ENCODE assay signal across 15 mouse cellular contexts in genomic region chr14:45167366-45167765, GRCm38 (mm10). TPM values are rescaled to one million over a fixed set of nuclear protein-coding genes. Genes with fewer than 3 reads are reported as not detected.
DNase-seq lines count a peak whose midpoint lies in the region; ATAC-seq and TF ChIP-seq lines count a peak whose summit lies in the region.
"Had no signal": no experiment of that assay in that cellular context is flagged by ENCODE, and none has a peak within 500 bp of the region (broad histone marks: within the 10 kb centered on the region; RNA-seq: fewer than 3 reads in every experiment).

No protein-coding gene starts in this region.

- H3K4me3 ChIP-seq in gastrocnemius, adult 2 months = no peak overlapping the region
- no peak overlapping the region for H3K4me3 ChIP-seq in midbrain, embryonic 14.5 days (replicated peaks; ENCODE audit: low read depth, low read length)
- H3K4me3 ChIP-seq in midbrain, embryonic 15.5 days = no peak overlapping the region
- H3K4me3 ChIP-seq in small intestine, adult 2 months (ENCODE audit: low read depth, low read length) = no peak overlapping the region
- H3K4me3 ChIP-seq: liver, embryonic 13.5 days; midbrain, embryonic 12.5 days had no signal

- intact Hi-C loops in gastrocnemius, adult 2 months (cut with DNase I) = no loop called here

- TF ChIP-seq CTCF in gastrocnemius, adult 2 months (IDR thresholded peaks at IDR 0.05) = peak; percentile 39
- TF ChIP-seq CTCF in small intestine, adult 2 months (IDR thresholded peaks at IDR 0.05; ENCODE audit: extremely low read depth, insufficient read length, insufficient replicate concordance, low read depth, low read length) = peak; percentile 37; the same call in 1 of the 2 replicates

- WGBS in midbrain, embryonic 14.5 days = 85% methylated on average over 8 of the region's 8 CpGs
- WGBS in midbrain, embryonic 15.5 days = 88% methylated on average over 8 of the region's 8 CpGs
- 83% methylated on average over 8 of the region's 8 CpGs for WGBS in small intestine, adult 2 months

- no peak overlapping the region for H3K27ac ChIP-seq in gastrocnemius, adult 2 months
- H3K27ac ChIP-seq in midbrain, embryonic 14.5 days (replicated peaks; ENCODE audit: low read depth, low read length) = no peak overlapping the region
- H3K27ac ChIP-seq in midbrain, embryonic 15.5 days = no peak overlapping the region
- H3K27ac ChIP-seq in small intestine, adult 2 months (ENCODE audit: insufficient read depth, low read depth, low read length) = no peak overlapping the region
- H3K27ac ChIP-seq: liver, embryonic 13.5 days; midbrain, embryonic 12.5 days had no signal

- H3K9me3 ChIP-seq in midbrain, embryonic 14.5 days (ENCODE audit: control insufficient read depth, low read length) = no peaks in the 10 kb centered on the region
- H3K9me3 ChIP-seq in midbrain, embryonic 15.5 days = no peaks in the 10 kb centered on the region
- H3K9me3 ChIP-seq: liver, embryonic 13.5 days; midbrain, embryonic 12.5 days had no signal

- no peak overlapping the region for H3K4me2 ChIP-seq in midbrain, embryonic 14.5 days (ENCODE audit: low read length)
- no peak overlapping the region for H3K4me2 ChIP-seq in midbrain, embryonic 15.5 days
- H3K4me2 ChIP-seq: liver, embryonic 13.5 days; midbrain, embryonic 12.5 days had no signal

- no peak for ATAC-seq in midbrain, embryonic 14.5 days (ENCODE audit: low FRiP score, low TSS enrichment)
- no peak for ATAC-seq in midbrain, embryonic 15.5 days (replicated peaks)

- H3K4me1 ChIP-seq in midbrain, embryonic 14.5 days (ENCODE audit: control insufficient read depth, insufficient read depth, low read length) = no peaks in the 10 kb centered on the region
- H3K4me1 ChIP-seq in midbrain, embryonic 15.5 days = no peaks in the 10 kb centered on the region
- H3K4me1 ChIP-seq in small intestine, adult 2 months (ENCODE audit: control insufficient read depth, insufficient read depth, insufficient read length, low read length) = no peaks in the 10 kb centered on the region
- H3K4me1 ChIP-seq: liver, embryonic 13.5 days; midbrain, embryonic 12.5 days had no signal

- no peaks in the 10 kb centered on the region for H3K27me3 ChIP-seq in midbrain, embryonic 14.5 days (ENCODE audit: control insufficient read depth, insufficient read depth, low read length)
- H3K27me3 ChIP-seq in midbrain, embryonic 15.5 days (replicated peaks) = no peaks in the 10 kb centered on the region
- H3K27me3 ChIP-seq in small intestine, adult 2 months (ENCODE audit: control insufficient read depth, insufficient read depth, low read length) = no peaks in the 10 kb centered on the region
- H3K27me3 ChIP-seq: liver, embryonic 13.5 days; midbrain, embryonic 12.5 days had no signal

- TF ChIP-seq POLR2A in small intestine, adult 2 months (IDR thresholded peaks at IDR 0.05; ENCODE audit: low read depth, low read length) = no peak

- H3K9ac ChIP-seq in midbrain, embryonic 14.5 days (replicated peaks; ENCODE audit: low read length) = no peak overlapping the region
- H3K9ac ChIP-seq in midbrain, embryonic 15.5 days = no peak overlapping the region
- H3K9ac ChIP-seq: liver, embryonic 13.5 days; midbrain, embryonic 12.5 days had no signal

- DNase-seq in gastrocnemius, adult 2 months = no peak
- DNase-seq in gastrocnemius, postnatal 10 days = no peak
- peak; percentile 21 for DNase-seq in midbrain, embryonic 14.5 days
- peak; percentile 21 for DNase-seq in R1 (ENCODE audit: low read depth, low spot score)
- no peak for DNase-seq in T-cell, adult 2 months (ENCODE audit: low spot score)
- no peak for DNase-seq in layer of hippocampus, postnatal 36 days
- DNase-seq: adrenal gland, postnatal 25 days; cerebellum, postnatal 14 days; gastrocnemius, postnatal 14 days; heart, postnatal 10 days; kidney, adult 11 months; liver, embryonic 13.5 days had no signal

- H3K36me3 ChIP-seq in midbrain, embryonic 14.5 days (ENCODE audit: control insufficient read depth, insufficient read depth, low read length) = 0 out of 2 replicates have a peak, but pooled peaks cover 8% of the 10 kb centered on the region
- H3K36me3 ChIP-seq in midbrain, embryonic 15.5 days (replicated peaks) = peaks cover 9% of the 10 kb centered on the region; the same call in 1 of the 2 replicates
- H3K36me3 ChIP-seq in small intestine, adult 2 months (ENCODE audit: control insufficient read depth, insufficient read depth, low read length) = no peaks in the 10 kb centered on the region; the same call in 1 of the 2 replicates
- H3K36me3 ChIP-seq: liver, embryonic 13.5 days had no signal

RNA-seq across cellular contexts. Expression of gene Gpr137c, which starts 52.2 kb away (rescaled TPM):
- 1 to 10 TPM; 2.5 to 3.1 TPM for total RNA-seq in gastrocnemius, adult 2 months (2021)
- 1 to 10 TPM; 1.6 to 2.3 TPM for total RNA-seq in gastrocnemius, postnatal 10 days (2021)
- polyA plus RNA-seq in midbrain, embryonic 14.5 days (2014; fragmentation: Nextera tagmentation; extraction: Ambion mirVana) = 20.8 and 21.1 TPM in 2 replicates
- 15.9 and 18.1 TPM in 2 replicates for polyA plus RNA-seq in midbrain, embryonic 15.5 days (2015; fragmentation: Nextera tagmentation; extraction: Ambion mirVana)
- polyA plus RNA-seq in small intestine, adult 2 months (2012; rRNA removed) = 2.1 and 2.4 TPM in 2 replicates
- 10 to 100 TPM; 21.0 to 21.7 TPM for total RNA-seq in layer of hippocampus, postnatal 36 days (2021)

RNA-seq across cellular contexts. Expression of gene Txndc16, which starts 52.8 kb away (rescaled TPM):
- total RNA-seq in gastrocnemius, adult 2 months (2021) = 1 to 10 TPM; 9.5 to 9.9 TPM
- 1 to 10 TPM; 8.3 to 9.8 TPM for total RNA-seq in gastrocnemius, postnatal 10 days (2021)
- 28.4 and 40.0 TPM in 2 replicates for polyA plus RNA-seq in midbrain, embryonic 14.5 days (2014; fragmentation: Nextera tagmentation; extraction: Ambion mirVana)
- polyA plus RNA-seq in midbrain, embryonic 15.5 days (2015; fragmentation: Nextera tagmentation; extraction: Ambion mirVana) = 32.4 and 34.0 TPM in 2 replicates
- 0.90 and 1.4 TPM in 2 replicates for polyA plus RNA-seq in small intestine, adult 2 months (2012; rRNA removed)
- total RNA-seq in layer of hippocampus, postnatal 36 days (2021) = 10 to 100 TPM; 56.6 to 59.7 TPM

Comparison
In these comparisons a context has a peak if more than half of its experiments do, and no peak if none do; other contexts are left out.
1. DNase-seq: peak in midbrain, embryonic 14.5 days (single experiment) and R1 (single experiment); none in gastrocnemius, adult 2 months (single experiment), gastrocnemius, postnatal 10 days (single experiment), T-cell, adult 2 months (single experiment) and layer of hippocampus, postnatal 36 days (0 of 2).
2. RNA of gene Gpr137c, which starts 52.2 kb away (total RNA-seq): 21.0 to 21.7 TPM in layer of hippocampus, postnatal 36 days; 2.5 to 3.1 TPM in gastrocnemius, adult 2 months and 1.6 to 2.3 TPM in gastrocnemius, postnatal 10 days; every median in the first group is over 4 times any median in the second.
3. RNA of gene Txndc16, which starts 52.8 kb away (total RNA-seq): 56.6 to 59.7 TPM in layer of hippocampus, postnatal 36 days; 9.5 to 9.9 TPM in gastrocnemius, adult 2 months and 8.3 to 9.8 TPM in gastrocnemius, postnatal 10 days; every median in the first group is over 4 times any median in the second.